Mouse (Mus musculus) kidney, adult 8-10 months (tissue): Measurements from ENCODE around the gene Anks1.
A peak's percentile ranks its signal among the peaks of the same experiment; 100 is the strongest.

Experiments used
- DNase-seq, 2 experiments: peaks; one replicate each; pipeline ENCODE4 v3.0.0; 2022

Anks1 gene

GRCm38 (mm10) chr17:28022854-28023655 lies 113.9 kb downstream of the Anks1 start:
- peak; percentile 80 to 90 for DNase-seq

- DNase-seq: peak; percentile 72 to 74
Observed at GRCm38 (mm10) chr17:28025541-28025961, 116.4 kb downstream of the Anks1 start.

- peak; percentile 75 to 79 for DNase-seq
Observed at GRCm38 (mm10) chr17:28026111-28026872, 117.2 kb downstream of the Anks1 start.

GRCm38 (mm10) chr17:28027197-28027596 lies 118.1 kb downstream of the Anks1 start:
- no peak for DNase-seq

GRCm38 (mm10) chr17:28028236-28028635 lies 119.1 kb downstream of the Anks1 start:
- DNase-seq: no peak

- no peak for DNase-seq
Observed at GRCm38 (mm10) chr17:28029308-28029707, 120.2 kb downstream of the Anks1 start.

- no peak for DNase-seq
Observed at GRCm38 (mm10) chr17:28030446-28030845, 121.3 kb downstream of the Anks1 start.

- no peak for DNase-seq
Observed at GRCm38 (mm10) chr17:28031281-28031941, 122.3 kb downstream of the Anks1 start.

GRCm38 (mm10) chr17:28032219-28032618 lies 123.1 kb downstream of the Anks1 start:
- DNase-seq: no peak

GRCm38 (mm10) chr17:28033046-28033580 lies 124.0 kb downstream of the Anks1 start:
- DNase-seq: no peak

GRCm38 (mm10) chr17:28034986-28035385 lies 125.9 kb downstream of the Anks1 start:
- no peak for DNase-seq

- no peak for DNase-seq
Observed at GRCm38 (mm10) chr17:28036813-28037756, 128.0 kb downstream of the Anks1 start.

GRCm38 (mm10) chr17:28040620-28041019 lies 131.5 kb downstream of the Anks1 start:
- no peak for DNase-seq

- DNase-seq: no peak
Observed at GRCm38 (mm10) chr17:28041298-28041697, 132.2 kb downstream of the Anks1 start.

GRCm38 (mm10) chr17:28042299-28042771 lies 133.2 kb downstream of the Anks1 start:
- no peak for DNase-seq

- no peak for DNase-seq
Observed at GRCm38 (mm10) chr17:28047017-28047416, 137.9 kb downstream of the Anks1 start.

- DNase-seq: no peak
Observed at GRCm38 (mm10) chr17:28047520-28047919, 138.4 kb downstream of the Anks1 start.

GRCm38 (mm10) chr17:28048425-28048824 lies 139.3 kb downstream of the Anks1 start:
- no peak for DNase-seq

GRCm38 (mm10) chr17:28050210-28050609 lies 141.1 kb downstream of the Anks1 start:
- DNase-seq: no peak

GRCm38 (mm10) chr17:28052293-28052863 lies 143.3 kb downstream of the Anks1 start:
- no peak for DNase-seq

GRCm38 (mm10) chr17:28058346-28058745 lies 149.2 kb downstream of the Anks1 start:
- DNase-seq: no peak
